Mouse (Mus musculus): ENCODE data around the gene Fbxw8. TPM values are rescaled to one million over a fixed set of nuclear protein-coding genes. Genes with fewer than 3 reads are reported as not detected.

Gene Fbxw8
- polyA plus RNA-seq, 1 experiment: 20.9 TPM

- no peak for TF ChIP-seq POLR2A (IDR thresholded peaks at IDR 0.05; ENCODE audit: control insufficient read depth, extremely low read depth, insufficient read depth, low read length, poor library complexity)
- no peak for TF ChIP-seq CTCF (IDR thresholded peaks at IDR 0.05; ENCODE audit: borderline replicate concordance, control insufficient read depth, extremely low read depth, insufficient read depth, low read length, poor library complexity)
- H3K36me3 ChIP-seq (ENCODE audit: control insufficient read depth, insufficient read depth, low read length): no peaks in the 10 kb centered on the region
- WGBS: 96% methylated on average over 4 of the region's 4 CpGs
- DNase-seq: no peak
- H3K4me1 ChIP-seq (replicated peaks; ENCODE audit: control insufficient read depth, insufficient read depth, low read length): peaks cover 29% of the 10 kb centered on the region
- H3K27me3 ChIP-seq (ENCODE audit: control insufficient read depth, insufficient read depth, low read length): no peaks in the 10 kb centered on the region
- H3K4me3 ChIP-seq (ENCODE audit: control insufficient read depth, insufficient read depth, low read length): no peak overlapping the region
- H3K27ac ChIP-seq (ENCODE audit: control insufficient read depth, insufficient read depth, low read length): no peak overlapping the region
Observed at GRCm38 (mm10) chr5:118043761-118044160, 111.5 kb downstream of the Fbxw8 start.

DNA sequence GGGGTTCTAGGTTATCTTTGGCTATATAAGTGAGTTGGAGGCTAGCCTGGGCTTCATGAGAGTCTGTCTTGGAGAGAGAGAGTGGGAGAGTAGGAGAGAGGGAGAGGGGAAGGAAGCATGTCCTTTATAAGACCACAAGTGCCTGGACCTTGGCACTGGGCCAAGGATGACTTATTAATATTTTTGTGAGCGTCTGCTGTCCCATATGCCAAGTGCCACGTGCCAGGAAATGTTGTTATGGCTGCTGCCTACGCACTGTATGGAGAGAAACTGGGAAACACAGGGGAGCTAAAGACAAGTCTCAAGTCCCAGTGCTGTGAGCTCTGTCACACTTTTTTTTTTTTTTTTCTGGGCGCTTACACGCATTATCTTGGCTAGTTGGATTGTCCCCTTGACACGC lies 112.7 kb downstream of the Fbxw8 start:
- no peaks in the 10 kb centered on the region for H3K36me3 ChIP-seq (ENCODE audit: control insufficient read depth, insufficient read depth, low read length)

DNA sequence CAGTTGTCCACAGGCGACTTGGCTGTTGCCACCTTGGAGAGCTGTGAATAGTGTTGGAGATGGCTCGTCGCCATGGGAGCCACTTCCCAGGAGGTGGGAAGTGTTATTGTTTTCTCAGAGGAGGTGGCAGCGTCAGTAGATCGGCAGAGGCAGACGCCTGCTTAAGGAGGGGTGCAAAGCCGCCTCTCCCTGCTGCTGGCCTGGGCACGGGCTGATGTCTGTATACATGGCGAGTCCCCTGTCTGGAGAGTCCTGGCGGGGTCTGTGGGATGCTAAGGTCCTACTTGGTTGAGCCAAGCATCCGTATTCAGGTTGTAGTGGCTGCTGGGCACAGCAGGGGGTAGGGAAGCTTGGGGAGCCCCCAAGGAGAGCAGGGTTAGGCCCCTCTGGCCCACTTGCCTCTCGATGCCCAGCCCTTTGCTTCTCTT lies 116.0 kb downstream of the Fbxw8 start:
- H3K4me1 ChIP-seq (replicated peaks; ENCODE audit: control insufficient read depth, insufficient read depth, low read length): peaks cover 32% of the 10 kb centered on the region
- no peak overlapping the region for H3K27ac ChIP-seq (ENCODE audit: control insufficient read depth, insufficient read depth, low read length)
- H3K36me3 ChIP-seq (ENCODE audit: control insufficient read depth, insufficient read depth, low read length): no peaks in the 10 kb centered on the region
- TF ChIP-seq POLR2A (IDR thresholded peaks at IDR 0.05; ENCODE audit: control insufficient read depth, extremely low read depth, insufficient read depth, low read length, poor library complexity) (no peak), CTCF (IDR thresholded peaks at IDR 0.05; ENCODE audit: borderline replicate concordance, control insufficient read depth, extremely low read depth, insufficient read depth, low read length, poor library complexity) (no peak)
- 90% methylated on average over 12 of the region's 12 CpGs for WGBS
- H3K27me3 ChIP-seq (ENCODE audit: control insufficient read depth, insufficient read depth, low read length): no peaks in the 10 kb centered on the region
- DNase-seq: no peak
- H3K4me3 ChIP-seq (ENCODE audit: control insufficient read depth, insufficient read depth, low read length): no peak overlapping the region

More for the DNA sequence above, 112.7 kb downstream of the Fbxw8 start:
- no peak for DNase-seq
- TF ChIP-seq POLR2A (IDR thresholded peaks at IDR 0.05; ENCODE audit: control insufficient read depth, extremely low read depth, insufficient read depth, low read length, poor library complexity) (no peak), CTCF (IDR thresholded peaks at IDR 0.05; ENCODE audit: borderline replicate concordance, control insufficient read depth, extremely low read depth, insufficient read depth, low read length, poor library complexity) (no peak)
- Histone ChIP-seq H3K27me3 (ENCODE audit: control insufficient read depth, insufficient read depth, low read length) (no peaks in the 10 kb centered on the region), H3K27ac (ENCODE audit: control insufficient read depth, insufficient read depth, low read length) (no peak overlapping the region), H3K4me1 (replicated peaks; ENCODE audit: control insufficient read depth, insufficient read depth, low read length) (peaks cover 27% of the 10 kb centered on the region), H3K4me3 (ENCODE audit: control insufficient read depth, insufficient read depth, low read length) (no peak overlapping the region)
- WGBS: 94% methylated on average over 6 of the region's 6 CpGs

DNA sequence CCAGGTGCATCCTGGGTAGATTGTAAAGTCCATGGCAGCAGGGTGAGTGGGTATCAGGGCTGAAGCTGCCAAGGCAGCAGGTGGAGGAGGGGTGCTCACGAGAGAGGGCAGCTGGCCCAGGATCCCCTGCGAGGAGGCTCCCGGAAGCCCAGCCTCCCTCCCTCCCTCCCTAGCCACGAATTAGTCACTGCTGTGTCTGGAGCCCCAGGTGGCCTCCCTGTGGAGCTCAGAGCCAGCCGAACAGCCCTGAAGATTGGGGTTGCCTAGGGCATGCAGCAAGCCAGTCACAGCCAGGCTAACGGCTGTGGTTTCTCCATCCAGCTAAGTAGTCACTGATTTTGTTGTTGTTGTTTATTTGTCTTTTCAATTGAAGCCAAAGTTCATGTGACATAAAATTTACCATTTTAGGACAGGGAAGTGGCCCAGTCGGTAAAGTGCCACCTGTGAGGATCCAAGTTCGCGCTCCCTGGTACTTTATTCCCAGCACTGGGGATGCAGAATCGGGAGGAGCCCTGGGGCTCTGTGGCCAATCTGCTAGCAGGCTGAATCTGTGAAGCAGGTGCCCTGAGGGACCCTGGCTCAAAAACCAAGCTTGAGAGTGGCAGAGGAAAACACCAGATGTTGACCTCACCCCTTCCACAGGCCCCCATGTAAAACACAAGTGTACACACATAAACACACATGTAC lies 117.3 kb downstream of the Fbxw8 start:
- Histone ChIP-seq H3K36me3 (ENCODE audit: control insufficient read depth, insufficient read depth, low read length) (no peaks in the 10 kb centered on the region), H3K27me3 (ENCODE audit: control insufficient read depth, insufficient read depth, low read length) (no peaks in the 10 kb centered on the region), H3K27ac (ENCODE audit: control insufficient read depth, insufficient read depth, low read length) (peak overlapping the region; percentile 39), H3K4me3 (ENCODE audit: control insufficient read depth, insufficient read depth, low read length) (no peak overlapping the region), H3K4me1 (replicated peaks; ENCODE audit: control insufficient read depth, insufficient read depth, low read length) (peaks cover 43% of the 10 kb centered on the region)
- 22% methylated on average over 10 of the region's 10 CpGs for WGBS
- peak; percentile 55 for DNase-seq
- TF ChIP-seq POLR2A (IDR thresholded peaks at IDR 0.05; ENCODE audit: control insufficient read depth, extremely low read depth, insufficient read depth, low read length, poor library complexity) (no peak), CTCF (IDR thresholded peaks at IDR 0.05; ENCODE audit: borderline replicate concordance, control insufficient read depth, extremely low read depth, insufficient read depth, low read length, poor library complexity) (0 out of 2 replicates have a peak, but pooled peaks have one; percentile 34)

DNA sequence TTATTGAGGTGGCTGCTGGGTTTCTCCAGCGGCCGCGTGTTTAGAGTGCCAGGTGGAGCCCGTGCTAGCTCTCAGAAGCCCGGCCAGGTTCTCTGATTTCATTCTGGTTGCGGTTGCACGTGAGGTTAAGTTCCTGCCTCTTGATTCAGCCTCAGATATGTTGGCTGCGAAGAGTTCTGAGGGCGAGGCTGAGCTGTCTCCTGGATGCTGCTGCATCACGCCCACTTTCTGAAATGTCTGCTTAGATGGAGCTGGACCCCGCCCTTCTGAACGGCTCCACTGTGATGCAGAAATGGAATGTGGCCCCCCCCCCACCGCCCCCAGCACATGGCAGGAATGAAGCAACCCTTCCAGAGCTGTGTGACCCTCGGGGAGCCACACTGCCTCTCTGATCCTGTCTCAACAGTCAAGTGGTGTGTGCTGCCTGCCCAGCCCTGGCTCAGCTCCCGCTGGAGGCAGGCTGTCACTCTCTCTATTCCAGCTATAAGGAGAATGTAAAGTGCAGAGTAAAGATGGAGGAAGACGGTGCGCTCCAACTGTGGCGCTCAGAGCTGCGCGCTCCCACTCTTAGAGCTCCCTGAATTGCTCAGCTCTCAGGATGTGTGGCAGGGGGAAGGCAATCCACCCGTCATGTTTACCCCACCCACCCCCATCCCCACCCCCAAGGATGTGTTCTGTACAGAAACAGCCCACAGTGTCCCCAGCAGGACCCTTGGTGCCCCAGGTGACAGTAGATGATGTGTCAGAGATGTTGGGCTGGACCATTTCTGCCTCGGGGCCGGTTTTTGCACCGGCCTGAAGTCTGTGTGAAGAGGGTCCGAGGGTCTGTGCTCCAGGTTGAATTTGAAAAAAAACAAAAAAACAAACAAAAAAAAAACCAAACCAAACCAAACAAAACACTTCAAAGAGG lies 118.1 kb downstream of the Fbxw8 start:
- DNase-seq: peak; percentile 77
- 0 out of 2 replicates have a peak overlapping the region, but pooled peaks have one; percentile 1 for H3K4me3 ChIP-seq (ENCODE audit: control insufficient read depth, insufficient read depth, low read length)
- no peaks in the 10 kb centered on the region for H3K27me3 ChIP-seq (ENCODE audit: control insufficient read depth, insufficient read depth, low read length)
- peak overlapping the region; percentile 30; the same call in 1 of the 2 replicates for H3K27ac ChIP-seq (ENCODE audit: control insufficient read depth, insufficient read depth, low read length)
- 25% methylated on average over 25 of the region's 25 CpGs for WGBS
- TF ChIP-seq CTCF (IDR thresholded peaks at IDR 0.05; ENCODE audit: borderline replicate concordance, control insufficient read depth, extremely low read depth, insufficient read depth, low read length, poor library complexity): peak; percentile 48; the same call in 1 of the 2 replicates
- no peak for TF ChIP-seq POLR2A (IDR thresholded peaks at IDR 0.05; ENCODE audit: control insufficient read depth, extremely low read depth, insufficient read depth, low read length, poor library complexity)
- H3K36me3 ChIP-seq (ENCODE audit: control insufficient read depth, insufficient read depth, low read length): no peaks in the 10 kb centered on the region
- H3K4me1 ChIP-seq (replicated peaks; ENCODE audit: control insufficient read depth, insufficient read depth, low read length): peaks cover 43% of the 10 kb centered on the region

DNA sequence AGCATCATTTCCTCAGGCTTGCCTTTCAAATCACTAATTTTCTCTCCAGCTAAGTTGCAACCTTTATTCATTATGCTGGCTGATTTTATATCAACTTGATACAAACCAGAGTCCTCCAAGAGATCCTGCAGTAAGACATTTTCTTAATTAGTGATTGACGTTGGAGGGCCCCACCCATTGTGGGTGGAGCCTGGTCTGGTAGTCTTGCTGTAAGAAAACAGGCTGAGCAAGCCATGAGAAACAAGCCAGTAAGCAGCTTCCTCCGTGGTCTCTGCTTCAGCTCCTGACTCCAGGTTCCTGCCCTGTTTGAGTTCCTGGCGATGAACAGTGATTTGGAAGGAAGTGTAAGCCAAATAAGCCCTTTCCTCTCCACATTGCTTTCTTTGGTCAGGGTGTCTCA lies 119.5 kb downstream of the Fbxw8 start:
- H3K27me3 ChIP-seq (ENCODE audit: control insufficient read depth, insufficient read depth, low read length): no peaks in the 10 kb centered on the region
- no peak for DNase-seq
- WGBS: 78% methylated on average over 3 of the region's 3 CpGs
- H3K4me1 ChIP-seq (replicated peaks; ENCODE audit: control insufficient read depth, insufficient read depth, low read length): peaks cover 49% of the 10 kb centered on the region
- H3K4me3 ChIP-seq (ENCODE audit: control insufficient read depth, insufficient read depth, low read length): no peak overlapping the region
- H3K27ac ChIP-seq (ENCODE audit: control insufficient read depth, insufficient read depth, low read length): no peak overlapping the region
- H3K36me3 ChIP-seq (ENCODE audit: control insufficient read depth, insufficient read depth, low read length): no peaks in the 10 kb centered on the region
- TF ChIP-seq CTCF (IDR thresholded peaks at IDR 0.05; ENCODE audit: borderline replicate concordance, control insufficient read depth, extremely low read depth, insufficient read depth, low read length, poor library complexity) (no peak), POLR2A (IDR thresholded peaks at IDR 0.05; ENCODE audit: control insufficient read depth, extremely low read depth, insufficient read depth, low read length, poor library complexity) (no peak)
